Mouse (Mus musculus) inflammation-experienced regulatory T-cells, adult 16 weeks (primary cell): ENCODE results near the gene Coch. TPM values are rescaled to one million over a fixed set of nuclear protein-coding genes. Genes with fewer than 3 reads are reported as not detected.

ENCODE experiments used
- polyA plus RNA-seq: library from polyadenylated mRNA; unstranded; fragments of 100-300 nt; shearing (Covaris generic); gene quantifications from one replicate; pipeline ENCODE4 v1.2.1, GENCODE M21; 2017

The Coch gene
- polyA plus RNA-seq = 2.1 TPM

DNA sequence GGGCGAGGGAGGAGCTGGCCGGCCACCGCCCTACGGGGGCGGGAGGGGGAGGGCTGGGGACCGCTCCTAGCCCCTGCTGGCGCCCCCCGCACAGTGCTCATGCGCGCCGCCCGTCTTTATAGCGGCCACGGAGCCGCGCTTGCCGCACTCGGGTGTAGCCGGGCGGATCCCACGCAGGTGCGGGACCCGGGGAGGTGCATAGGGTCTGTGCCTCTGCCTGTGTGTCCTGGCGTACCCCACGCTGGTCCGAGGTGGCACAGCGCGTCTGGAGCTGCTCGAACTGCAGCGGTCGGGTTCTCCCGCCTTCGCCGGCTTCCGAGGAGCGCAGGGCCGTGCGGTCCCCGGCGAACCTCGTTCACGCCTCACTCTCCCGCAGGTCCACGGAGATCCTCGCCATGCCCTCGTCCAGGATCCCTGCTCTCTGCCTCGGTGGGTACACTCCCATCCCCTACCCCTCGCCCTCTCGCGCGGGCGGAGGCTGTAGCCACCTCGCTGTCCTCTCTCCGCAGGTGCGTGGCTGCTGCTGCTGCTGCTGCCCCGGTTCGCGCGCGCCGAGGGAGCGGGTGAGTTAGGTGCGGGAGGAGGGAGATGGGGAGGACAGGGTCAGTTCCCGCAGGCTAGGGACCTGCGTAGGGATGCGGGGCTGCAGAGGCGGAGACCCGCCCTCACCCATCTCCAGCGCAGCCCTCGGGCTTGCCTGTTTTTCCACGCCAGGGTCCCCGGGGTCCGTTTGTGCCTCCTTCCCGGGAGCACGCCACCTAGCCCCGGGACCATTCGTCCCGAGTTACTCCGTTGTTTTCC is at the start of gene Coch:
Coch (plus strand) TSS at position 113 of the 801 bp plus-strand sequence.

Other genes with a start within 250 kb of the Coch start
- gene G2e3, start 245.3 kb upstream of the Coch start, polyA plus RNA-seq = 24.6 TPM
- gene Scfd1, start 215.8 kb upstream of the Coch start, polyA plus RNA-seq = 104 TPM
- 40.4 TPM for gene Ap4s1, start 97.7 kb downstream of the Coch start, polyA plus RNA-seq
- 11.7 TPM for gene Strn3, start 98.6 kb downstream of the Coch start, polyA plus RNA-seq
- 92.3 TPM for gene Hectd1, start 236.2 kb downstream of the Coch start, polyA plus RNA-seq